Mouse (Mus musculus) hindbrain, embryonic 15.5 days (tissue): ENCODE results near the gene Ufsp2. TPM values are rescaled to one million over a fixed set of nuclear protein-coding genes. Genes with fewer than 3 reads are reported as not detected.
A peak's percentile ranks its signal among the peaks of the same experiment; 100 is the strongest.

Experiments
- ATAC-seq: fragments of 200-750 bp; cut with Nextera tagmentation; 2 replicates; pipeline ENCODE4 v1.8.0; 2017; ENCODE audit warnings: low read depth, moderate number of reproducible peaks, moderate TSS enrichment; ENCODE audit not compliant: low FRiP score
- H3K27ac ChIP-seq: fragments of 300-500 bp; sonication (generic); replicated peaks from 2 replicates; pipeline ENCODE4 v1.5.1; 2015; ENCODE audit warnings: mild to moderate bottlenecking, inconsistent platforms
- H3K27me3 ChIP-seq: fragments of 300-500 bp; sonication (generic); 2 replicates; pipeline ENCODE4 v1.6.1; 2015; ENCODE audit warnings: control low read depth, inconsistent platforms
- H3K36me3 ChIP-seq: fragments of 300-500 bp; sonication (generic); 2 replicates; pipeline ENCODE4 v1.6.1; 2015; ENCODE audit warnings: control low read depth, inconsistent platforms
- H3K4me1 ChIP-seq: fragments of 300-500 bp; sonication (generic); replicated peaks from 2 replicates; pipeline ENCODE4 v1.6.1; 2015; ENCODE audit warnings: control low read depth, inconsistent platforms
- H3K4me2 ChIP-seq: fragments of 300-500 bp; sonication (generic); 2 replicates; pipeline ENCODE4 v1.6.1; 2015; ENCODE audit warnings: moderate library complexity, mild to moderate bottlenecking, inconsistent platforms
- H3K4me3 ChIP-seq: fragments of 300-500 bp; sonication (generic); 2 replicates; pipeline ENCODE4 v1.5.1; 2015; ENCODE audit warnings: mild to moderate bottlenecking, inconsistent platforms
- H3K9ac ChIP-seq: fragments of 300-500 bp; sonication (generic); 2 replicates; pipeline ENCODE4 v1.6.1; 2015; ENCODE audit warnings: inconsistent platforms
- H3K9me3 ChIP-seq: fragments of 300-500 bp; sonication (generic); 2 replicates; pipeline ENCODE4 v1.6.1; 2016; ENCODE audit warnings: control low read depth, inconsistent platforms
- WGBS: fragments of 180-500 bp; shearing (Covaris S2); methylation state at CpG from one replicate; pipeline ENCODE4 v1.1.7; 2015; 5-methylcytosine and 5-hydroxymethylcytosine counted together
- polyA plus RNA-seq: library from polyadenylated mRNA; unstranded; fragments of >200 nt; fragmentation: Nextera tagmentation; extraction: Ambion mirVana; gene quantifications from 2 replicates; pipeline ENCODE4 v1.2.1, GENCODE M21; 2015

The Ufsp2 gene
- 66.9 and 69.8 TPM in 2 replicates for polyA plus RNA-seq

DNA sequence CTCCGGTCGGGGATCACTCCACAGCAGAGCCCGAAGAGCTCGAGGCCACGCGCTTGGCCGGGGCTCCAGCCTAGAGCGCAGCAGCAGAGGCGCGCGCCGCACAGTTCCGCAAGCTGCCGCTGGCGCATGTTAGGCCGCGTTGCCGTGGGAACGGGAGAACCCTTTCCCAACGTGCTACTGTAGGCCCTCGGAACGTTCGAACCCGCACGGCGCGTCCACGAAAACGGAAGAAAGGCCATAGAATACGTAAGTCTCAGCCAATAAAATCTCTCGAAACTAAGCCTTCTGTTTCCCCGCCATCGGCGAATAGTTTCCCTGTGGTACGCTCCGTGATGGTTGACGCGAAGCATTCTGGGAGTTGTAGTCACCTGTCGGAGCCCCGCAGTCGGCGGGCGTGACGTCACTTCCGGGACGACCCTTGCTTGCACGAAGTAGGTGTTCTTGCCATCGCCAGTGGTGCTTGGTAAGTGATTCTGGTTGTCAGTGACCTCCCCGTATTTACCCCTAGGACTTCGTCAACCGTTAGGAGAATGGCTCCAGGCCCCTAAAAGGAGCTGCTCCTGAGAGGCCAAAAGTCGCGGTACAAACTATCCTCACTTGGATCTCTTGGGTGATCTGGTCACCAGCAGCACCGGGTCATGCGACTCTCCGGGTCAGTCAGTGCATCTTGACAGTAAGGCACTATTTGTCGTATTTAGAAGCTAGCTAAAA is at the start of gene Ufsp2, which contains the start of gene 1700029J07Rik:
Gene Ufsp2, plus strand, starts transcription at position 403 of the 711 bp plus-strand sequence.
Gene 1700029J07Rik, minus strand, starts transcription at position 127 of the 711 bp plus-strand sequence.
- peak; percentile 98 for ATAC-seq
- H3K9me3 ChIP-seq, result no peaks in the 10 kb centered on the region
- peaks cover 6% of the 10 kb centered on the region; the same call in 1 of the 2 replicates for H3K36me3 ChIP-seq
- H3K27me3 ChIP-seq, result no peaks in the 10 kb centered on the region
- under 1% methylated on average over 57 of the region's 57 CpGs for whole genome bisulfite sequencing
- H3K9ac ChIP-seq, result peak within 1 kb of the TSS; percentile 63
- H3K27ac ChIP-seq, result peak within 1 kb of the TSS; percentile 84
- peak within 1 kb of the TSS; percentile 61 for H3K4me3 ChIP-seq
- H3K4me2 ChIP-seq, result peak within 1 kb of the TSS; percentile 66
- H3K4me1 ChIP-seq, result peaks cover 15% of the 10 kb centered on the region

DNA sequence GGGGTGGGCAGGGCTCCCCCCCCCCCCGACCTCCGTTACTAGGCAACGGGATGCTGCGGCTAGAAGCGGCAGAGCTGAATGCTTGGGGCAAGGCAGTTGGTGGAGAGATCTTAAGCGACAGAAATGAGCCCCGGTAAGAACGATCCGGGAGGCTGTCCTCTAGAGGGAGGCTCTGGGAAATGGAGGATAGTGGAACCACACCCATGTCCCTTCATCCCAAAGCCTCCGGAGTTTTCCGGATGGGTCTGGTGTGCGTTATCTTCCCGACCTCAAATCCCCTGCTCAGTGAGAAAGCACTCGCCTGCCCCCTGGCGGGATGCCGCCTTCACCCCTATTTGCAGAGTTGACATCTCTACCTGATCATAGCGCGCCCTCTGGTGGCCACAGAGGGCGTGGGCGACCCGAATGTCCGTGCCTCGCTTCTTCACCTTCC is 40.7 kb upstream of the Ufsp2 start, which contains the start of gene Ccdc110:
Gene Ccdc110, plus strand, starts transcription at position 38 of the 433 bp plus-strand sequence.
- ATAC-seq, result peak; percentile 92
- no peaks in the 10 kb centered on the region for H3K36me3 ChIP-seq
- 3% methylated on average over 23 of the region's 23 CpGs for WGBS
- no peaks in the 10 kb centered on the region for H3K27me3 ChIP-seq
- peak within 1 kb of the TSS; percentile 60 for H3K4me2 ChIP-seq
- peak within 1 kb of the TSS; percentile 38 for H3K4me3 ChIP-seq
- H3K9me3 ChIP-seq, result no peaks in the 10 kb centered on the region
- peak within 1 kb of the TSS; percentile 16; the same call in 1 of the 2 replicates for H3K9ac ChIP-seq
- no peak within 1 kb of the TSS for H3K27ac ChIP-seq
- H3K4me1 ChIP-seq, result no peaks in the 10 kb centered on the region; the same call in 1 of the 2 replicates

- H3K27me3 ChIP-seq, result no peaks in the 10 kb centered on the region
These were observed 38.3 kb upstream of the Ufsp2 start for GRCm38 (mm10) chr8:45936986-45937385.

DNA sequence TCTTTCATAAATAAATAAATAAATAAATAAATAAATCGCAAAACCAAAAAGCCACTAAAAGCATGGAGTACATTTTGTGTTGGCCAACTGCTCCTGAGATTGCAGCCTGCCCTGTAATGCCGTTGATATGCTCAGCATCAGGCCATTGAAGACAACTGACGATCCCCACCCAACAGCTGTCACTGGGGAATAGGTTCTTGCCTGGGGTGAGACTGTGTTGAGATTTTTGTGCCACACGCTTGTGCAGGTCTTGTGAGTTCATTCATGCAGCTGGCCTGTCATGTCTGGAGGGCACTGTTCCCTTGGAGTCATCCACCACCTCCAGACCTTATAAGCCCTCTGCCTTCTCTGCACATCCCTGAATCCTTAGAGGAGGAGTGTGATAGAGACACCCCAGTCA is 29.0 kb upstream of the Ufsp2 start:
- no peak overlapping the region for H3K9ac ChIP-seq
- H3K4me3 ChIP-seq, result no peak overlapping the region

More at GRCm38 (mm10) chr8:45936986-45937385, 38.3 kb upstream of the Ufsp2 start:
- ATAC-seq, result no peak
- WGBS, result 91% methylated on average over 9 of the region's 9 CpGs
- Histone ChIP-seq H3K4me2 (no peak overlapping the region), H3K27ac (no peak overlapping the region), H3K4me3 (no peak overlapping the region), H3K36me3 (no peaks in the 10 kb centered on the region), H3K9me3 (no peaks in the 10 kb centered on the region), H3K9ac (no peak overlapping the region), H3K4me1 (no peaks in the 10 kb centered on the region; the same call in 1 of the 2 replicates)

DNA sequence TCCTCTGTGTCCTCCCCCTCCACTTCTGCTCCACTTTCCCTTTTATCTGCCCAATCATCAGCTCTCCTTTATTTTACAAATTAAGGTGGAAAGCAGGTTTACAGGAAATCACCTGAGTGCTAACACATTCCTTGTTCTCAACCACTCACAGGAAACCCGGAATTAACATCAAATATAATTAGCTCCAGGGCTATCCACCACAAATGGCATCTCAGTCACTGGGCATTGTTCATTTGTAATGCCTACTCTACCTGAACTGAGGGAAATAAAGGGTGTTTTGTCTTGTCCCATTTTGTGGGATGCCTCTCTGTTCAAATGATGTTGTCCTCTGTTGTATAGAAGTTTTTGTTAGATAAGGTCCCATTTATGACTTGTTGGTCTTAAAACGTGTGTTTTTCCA is 24.7 kb upstream of the Ufsp2 start:
- Histone ChIP-seq H3K4me3 (no peak overlapping the region), H3K4me2 (no peak overlapping the region), H3K9me3 (no peaks in the 10 kb centered on the region), H3K36me3 (no peaks in the 10 kb centered on the region), H3K27me3 (no peaks in the 10 kb centered on the region), H3K4me1 (no peaks in the 10 kb centered on the region), H3K27ac (no peak overlapping the region), H3K9ac (no peak overlapping the region)
- no peak for ATAC-seq
- 52% methylated on average over 2 of the region's 2 CpGs for WGBS

More for the DNA sequence above, 29.0 kb upstream of the Ufsp2 start:
- no peak overlapping the region for H3K4me2 ChIP-seq
- ATAC-seq, result no peak
- no peaks in the 10 kb centered on the region for H3K27me3 ChIP-seq
- H3K27ac ChIP-seq, result no peak overlapping the region
- H3K4me1 ChIP-seq, result no peaks in the 10 kb centered on the region
- H3K9me3 ChIP-seq, result no peaks in the 10 kb centered on the region
- WGBS, result 88% methylated on average over 4 of the region's 4 CpGs
- H3K36me3 ChIP-seq, result no peaks in the 10 kb centered on the region

DNA sequence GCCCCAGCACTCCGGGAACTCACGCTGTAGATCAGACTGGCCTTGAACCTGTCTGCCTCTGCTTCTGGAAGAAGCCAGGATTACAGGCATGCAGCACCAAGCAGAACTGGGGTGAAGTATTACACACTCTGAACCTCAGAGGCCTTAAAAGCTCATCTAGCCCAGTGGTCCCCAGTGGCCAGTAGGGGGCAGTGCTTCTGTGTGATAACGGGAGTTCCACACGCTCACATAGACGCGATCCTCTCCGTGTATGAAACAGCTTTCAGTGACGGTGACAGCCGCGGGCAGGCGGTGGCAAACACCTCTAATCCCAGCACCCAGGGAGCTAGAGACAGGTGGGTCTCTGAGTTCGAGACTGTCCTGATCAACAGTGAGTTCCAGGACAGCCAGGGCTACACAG is 4.4 kb upstream of the Ufsp2 start:
- 96% methylated on average over 12 of the region's 12 CpGs for WGBS
- Histone ChIP-seq H3K4me3 (no peak overlapping the region), H3K27ac (no peak overlapping the region), H3K4me2 (no peak overlapping the region), H3K9ac (no peak overlapping the region), H3K9me3 (no peaks in the 10 kb centered on the region), H3K27me3 (no peaks in the 10 kb centered on the region), H3K36me3 (no peaks in the 10 kb centered on the region), H3K4me1 (peaks cover 9% of the 10 kb centered on the region)
- ATAC-seq, result no peak

DNA sequence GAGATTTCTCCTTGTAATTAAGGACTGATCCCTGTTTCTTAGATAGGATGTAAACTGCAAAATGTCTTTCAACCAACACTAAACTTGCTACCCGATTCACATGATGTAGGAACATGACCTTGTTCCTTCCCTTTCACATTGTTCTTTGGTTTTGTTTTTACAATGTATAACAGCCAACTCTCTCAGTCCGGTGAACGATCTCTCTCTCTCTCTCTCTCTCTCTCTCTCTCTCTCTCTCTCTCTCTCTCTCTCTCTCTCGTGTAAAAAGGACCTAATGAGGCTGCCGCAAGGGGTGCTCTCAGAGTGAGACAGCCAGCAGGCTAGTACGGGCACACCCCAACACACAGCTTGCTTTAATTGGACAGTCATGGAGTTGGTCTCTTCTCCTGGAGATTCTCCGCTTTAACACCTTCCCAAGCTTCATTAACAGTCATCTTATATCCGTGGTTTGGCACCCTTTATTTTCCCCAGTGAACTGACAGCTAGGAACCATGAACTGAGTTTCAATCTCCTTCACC is 1.3 kb upstream of the Ufsp2 start:
- Histone ChIP-seq H3K4me1 (peaks cover 15% of the 10 kb centered on the region), H3K9ac (no peak overlapping the region), H3K27ac (no peak overlapping the region), H3K36me3 (0 out of 2 replicates have a peak, but pooled peaks cover 4% of the 10 kb centered on the region), H3K4me3 (no peak overlapping the region), H3K4me2 (peak overlapping the region; percentile 66; the same call in 1 of the 2 replicates), H3K9me3 (no peaks in the 10 kb centered on the region), H3K27me3 (no peaks in the 10 kb centered on the region)
- WGBS, result 74% methylated on average over 8 of the region's 8 CpGs
- ATAC-seq, result no peak

DNA sequence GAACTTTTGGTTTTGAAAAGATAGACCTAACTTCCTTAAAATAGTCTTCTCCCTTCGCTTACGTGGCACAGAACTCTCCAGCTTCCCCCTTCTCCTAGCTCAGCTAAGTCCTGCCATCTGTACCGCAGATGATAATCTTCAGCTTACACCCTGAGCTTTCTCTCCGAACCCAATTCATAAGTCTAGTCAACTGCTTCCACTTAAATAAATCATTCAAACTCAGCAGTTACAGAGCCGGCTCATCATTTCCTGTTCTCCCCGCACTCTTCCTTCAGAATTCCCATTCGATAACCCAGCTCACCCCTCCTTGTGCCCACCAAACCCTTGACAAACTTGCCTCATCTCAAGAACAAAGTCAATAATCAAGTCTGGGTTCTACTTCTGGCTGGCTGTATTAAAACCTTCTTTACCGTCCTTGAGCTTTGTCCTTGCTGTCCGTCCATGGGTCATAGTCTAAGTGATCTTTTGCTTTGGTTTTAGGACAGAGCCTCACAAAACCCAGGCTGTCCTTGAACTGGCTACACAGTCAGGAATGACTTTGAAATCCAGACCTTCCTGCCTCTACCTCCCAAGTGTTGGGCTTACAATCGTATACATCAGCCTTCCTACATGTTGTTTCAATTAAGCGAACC is 625 bp downstream of the Ufsp2 start:
- no peak for ATAC-seq
- WGBS, result 73% methylated on average over 11 of the region's 11 CpGs
- peaks cover 10% of the 10 kb centered on the region for H3K36me3 ChIP-seq

DNA sequence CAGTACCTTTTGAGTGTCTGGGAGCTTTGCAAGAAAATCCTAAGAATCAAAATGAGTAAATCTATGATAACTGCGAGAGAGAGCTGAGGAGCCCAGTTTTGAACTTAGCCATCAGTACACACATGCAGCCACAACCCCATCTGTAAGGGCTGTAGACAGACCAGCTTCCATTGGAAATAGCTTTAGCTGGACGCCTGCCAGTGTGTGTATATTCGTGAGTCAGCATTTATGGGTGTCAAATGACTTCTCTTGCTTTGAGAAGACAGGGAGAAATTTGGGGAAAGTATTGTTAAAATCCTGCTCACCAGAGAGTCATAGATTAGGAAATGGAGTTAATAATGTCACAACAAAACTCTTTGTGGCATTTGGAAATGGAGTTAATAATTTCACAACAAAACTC is 11.3 kb downstream of the Ufsp2 start:
- no peak for ATAC-seq
- Histone ChIP-seq H3K4me1 (no peaks in the 10 kb centered on the region), H3K27me3 (no peaks in the 10 kb centered on the region), H3K27ac (no peak overlapping the region), H3K4me2 (no peak overlapping the region), H3K4me3 (no peak overlapping the region), H3K36me3 (peaks cover 28% of the 10 kb centered on the region), H3K9ac (no peak overlapping the region), H3K9me3 (no peaks in the 10 kb centered on the region)
- 88% methylated on average over 3 of the region's 3 CpGs for WGBS

More for the DNA sequence above, 625 bp downstream of the Ufsp2 start:
- H3K27ac ChIP-seq, result peak overlapping the region; percentile 43; the same call in 1 of the 2 replicates
- H3K9me3 ChIP-seq, result no peaks in the 10 kb centered on the region
- H3K4me1 ChIP-seq, result peaks cover 15% of the 10 kb centered on the region
- peak overlapping the region; percentile 61 for H3K4me3 ChIP-seq
- H3K4me2 ChIP-seq, result peak overlapping the region; percentile 66
- H3K9ac ChIP-seq, result peak overlapping the region; percentile 62
- no peaks in the 10 kb centered on the region for H3K27me3 ChIP-seq

- Histone ChIP-seq H3K27ac (no peak overlapping the region), H3K4me1 (no peaks in the 10 kb centered on the region), H3K9ac (no peak overlapping the region), H3K9me3 (no peaks in the 10 kb centered on the region), H3K4me2 (no peak overlapping the region), H3K4me3 (no peak overlapping the region), H3K27me3 (no peaks in the 10 kb centered on the region), H3K36me3 (peaks cover 24% of the 10 kb centered on the region)
- no peak for ATAC-seq
- WGBS, result 70% methylated on average over 2 of the region's 2 CpGs
These were observed 12.9 kb downstream of the Ufsp2 start for GRCm38 (mm10) chr8:45988189-45988588.

DNA sequence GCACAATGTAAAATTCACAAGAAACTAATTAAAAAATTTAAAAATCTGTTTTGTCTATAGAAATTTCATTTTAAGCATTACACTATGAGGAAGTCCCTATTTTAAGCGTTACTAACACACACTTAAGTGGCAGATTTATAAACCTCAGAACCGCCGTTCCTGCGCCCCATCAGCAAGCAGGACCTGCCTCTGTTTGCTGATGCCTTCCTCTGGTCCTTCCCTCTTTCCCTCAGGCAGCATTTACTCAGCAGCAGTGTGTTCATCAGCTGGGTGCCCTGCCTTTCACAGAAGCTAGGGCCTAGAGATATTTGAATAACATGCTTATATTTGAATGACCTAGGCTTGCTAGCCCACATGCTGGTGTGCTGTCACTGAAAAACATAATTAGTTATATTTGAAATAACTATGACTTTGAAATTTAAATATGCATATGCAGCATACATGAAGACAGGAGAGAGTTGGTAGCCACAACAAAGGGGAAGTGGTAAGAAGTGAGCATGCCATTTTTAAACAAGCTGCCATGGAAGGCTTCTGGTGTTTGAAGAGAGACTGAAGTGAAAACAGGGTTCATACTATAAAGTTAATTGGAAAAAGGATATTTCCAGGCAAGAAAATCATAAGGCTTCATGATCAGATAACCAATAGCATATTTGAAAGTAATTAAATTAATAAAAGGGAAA is 15.4 kb downstream of the Ufsp2 start:
- Histone ChIP-seq H3K9me3 (no peaks in the 10 kb centered on the region), H3K27me3 (no peaks in the 10 kb centered on the region), H3K27ac (no peak overlapping the region), H3K36me3 (peaks cover 26% of the 10 kb centered on the region), H3K4me1 (no peaks in the 10 kb centered on the region), H3K4me3 (no peak overlapping the region), H3K4me2 (no peak overlapping the region), H3K9ac (no peak overlapping the region)
- 92% methylated on average over 4 of the region's 4 CpGs for WGBS
- no peak for ATAC-seq
